Mouse (Mus musculus) spleen, adult 2 months (tissue): Measurements from ENCODE around the gene Olfr665.

Experiments used
- CTCF ChIP-seq: fragments of 200-500 bp; IDR thresholded peaks from 2 replicates; pipeline ENCODE4 v1.5.1; 2011; ENCODE audit warnings: mild to moderate bottlenecking, inconsistent platforms; ENCODE audit not compliant: insufficient read depth, insufficient read length, insufficient replicate concordance; ENCODE audit errors: extremely low read depth
- POLR2A ChIP-seq: fragments of 200-500 bp; IDR thresholded peaks from 2 replicates; pipeline ENCODE4 v1.6.1; 2011; ENCODE audit warnings: low read depth, low read length, inconsistent platforms

GRCm38 (mm10) chr7:104921382-104921781 is 43.6 kb downstream of the Olfr665 start, which contains the start of gene Olfr667:
- TF ChIP-seq CTCF (no peak), POLR2A (no peak)
